Mouse (Mus musculus) MEL (cell line): ENCODE measurements around the gene Tmem145. TPM values are rescaled to one million over a fixed set of nuclear protein-coding genes. Genes with fewer than 3 reads are reported as not detected.

Source experiments
- DNase-seq: peaks from one replicate; pipeline ENCODE4 v3.0.0; 2011; ENCODE audit warnings: low read depth, low spot score
- H3K27ac ChIP-seq: 2 replicates; pipeline ENCODE4 v1.5.1; 2012; ENCODE audit warnings: low read depth, mild to moderate bottlenecking, control low read depth, low read length, moderate library complexity; ENCODE audit not compliant: control insufficient read depth
- H3K27me3 ChIP-seq, 2 experiments: fragments of 150-350 bp in 1 of 2; sonication (generic) in 1 of 2; 2 replicates each; pipeline ENCODE4 v1.6.1; 2012; ENCODE audit warnings: low read length in 2 of 2, mild to moderate bottlenecking in 2 of 2, improper control_type of control experiment in 1 of 2, moderate library complexity in 1 of 2; ENCODE audit not compliant: insufficient read depth in 2 of 2, control insufficient read depth in 1 of 2
- H3K36me3 ChIP-seq, 2 experiments: 2 replicates each; pipeline ENCODE4 v1.6.1; 2012 to 2014; ENCODE audit warnings: low read length in 2 of 2, improper control_type of control experiment in 1 of 2, inconsistent platforms in 1 of 2, mild to moderate bottlenecking in 1 of 2; ENCODE audit not compliant: insufficient read depth in 2 of 2, control insufficient read depth in 1 of 2
- H3K4me1 ChIP-seq, 2 experiments: fragments of 150-350 bp in 1 of 2; sonication (generic) in 1 of 2; 2 replicates each; pipeline ENCODE4 v1.6.1; 2012; ENCODE audit warnings: low read length in 2 of 2, improper control_type of control experiment in 1 of 2, mild to moderate bottlenecking in 1 of 2; ENCODE audit not compliant: insufficient read depth in 2 of 2, control insufficient read depth in 1 of 2
- H3K4me3 ChIP-seq, 2 experiments: fragments of 150-350 bp in 1 of 2; sonication (generic) in 1 of 2; 2 replicates each; pipeline ENCODE4 v1.5.1; 2012; ENCODE audit warnings: low read depth in 2 of 2, low read length in 2 of 2, mild to moderate bottlenecking in 2 of 2, moderate library complexity in 2 of 2, control low read depth in 1 of 2, improper control_type of control experiment in 1 of 2; ENCODE audit not compliant: control insufficient read depth in 1 of 2, insufficient read depth in 1 of 2
- H3K79me2 ChIP-seq: 2 replicates; pipeline ENCODE4 v1.6.1; 2012; ENCODE audit warnings: mild to moderate bottlenecking, low read length, moderate library complexity; ENCODE audit not compliant: control insufficient read depth, poor library complexity, insufficient read depth
- H3K9ac ChIP-seq: 2 replicates; pipeline ENCODE4 v1.6.1; 2012; ENCODE audit warnings: low read depth, mild to moderate bottlenecking, control low read depth, low read length, moderate library complexity; ENCODE audit not compliant: control insufficient read depth, poor library complexity, severe bottlenecking
- H3K9me3 ChIP-seq: fragments of 150-350 bp; sonication (generic); replicated peaks from 2 replicates; pipeline ENCODE4 v1.6.1; 2012; ENCODE audit warnings: mild to moderate bottlenecking, low read length, improper control_type of control experiment, moderate library complexity; ENCODE audit not compliant: insufficient read depth
- BHLHE40 ChIP-seq: IDR thresholded peaks from 2 replicates; pipeline ENCODE4 v1.6.1; 2012; ENCODE audit warnings: low read depth, mild to moderate bottlenecking, inconsistent platforms, low read length, improper control_type of control experiment, borderline replicate concordance
- CHD1 ChIP-seq: IDR thresholded peaks from 2 replicates; pipeline ENCODE4 v1.6.1; 2012; ENCODE audit warnings: low read depth, mild to moderate bottlenecking, inconsistent platforms, low read length, improper control_type of control experiment
- CTCF ChIP-seq, 3 experiments: IDR thresholded peaks in 2 of 3; conservative IDR thresholded peaks in 1 of 3; 2 replicates each; pipeline ENCODE4 v1.5.1; 2011 to 2012; ENCODE audit warnings: low read length in 3 of 3, low read depth in 2 of 3, mild to moderate bottlenecking in 2 of 3, improper control_type of control experiment in 1 of 3, inconsistent platforms in 1 of 3, mixed read lengths in 1 of 3, moderate library complexity in 1 of 3; ENCODE audit not compliant: control insufficient read depth in 1 of 3, insufficient read depth in 1 of 3, poor library complexity in 1 of 3, severe bottlenecking in 1 of 3
- ELF1 ChIP-seq: IDR thresholded peaks from 2 replicates; pipeline ENCODE4 v1.6.1; 2014; ENCODE audit warnings: low read depth, mild to moderate bottlenecking, inconsistent platforms, low read length, improper control_type of control experiment, moderate library complexity
- EP300 ChIP-seq, 2 experiments: IDR thresholded peaks; 2 replicates each; pipeline ENCODE4 v1.6.1; 2011; ENCODE audit warnings: improper control_type of control experiment in 2 of 2, low read length in 2 of 2, low read depth in 1 of 2, mild to moderate bottlenecking in 1 of 2
- ETS1 ChIP-seq: IDR thresholded peaks from 2 replicates; pipeline ENCODE4 v1.6.1; 2012; ENCODE audit warnings: low read depth, mild to moderate bottlenecking, inconsistent platforms, low read length, improper control_type of control experiment, moderate library complexity
- GABPA ChIP-seq: IDR thresholded peaks from 2 replicates; pipeline ENCODE4 v1.6.1; 2012; ENCODE audit warnings: low read depth, mild to moderate bottlenecking, inconsistent platforms, low read length, improper control_type of control experiment, moderate library complexity
- GATA1 ChIP-seq: IDR thresholded peaks from 2 replicates; pipeline ENCODE4 v1.6.1; 2011; ENCODE audit warnings: low read depth, low read length, improper control_type of control experiment
- HCFC1 ChIP-seq: IDR thresholded peaks from 2 replicates; pipeline ENCODE4 v1.6.1; 2012; ENCODE audit warnings: low read depth, mild to moderate bottlenecking, inconsistent platforms, low read length, improper control_type of control experiment, moderate library complexity
- JUND ChIP-seq: IDR thresholded peaks from 2 replicates; pipeline ENCODE4 v1.6.1; 2011; ENCODE audit warnings: low read depth, mild to moderate bottlenecking, improper control_type of control experiment, low read length
- KAT2A ChIP-seq: conservative IDR thresholded peaks from 2 replicates; pipeline ENCODE4 v1.6.1; 2012; ENCODE audit warnings: low read depth, low read length, improper control_type of control experiment, inconsistent platforms
- MAX ChIP-seq: IDR thresholded peaks from 2 replicates; pipeline ENCODE4 v1.6.1; 2011; ENCODE audit warnings: low read length, improper control_type of control experiment
- MAZ ChIP-seq: IDR thresholded peaks from 2 replicates; pipeline ENCODE4 v1.6.1; 2012; ENCODE audit warnings: low read depth, mild to moderate bottlenecking, inconsistent platforms, low read length, improper control_type of control experiment
- MEF2A ChIP-seq: IDR thresholded peaks from 2 replicates; pipeline ENCODE4 v1.6.1; 2014; ENCODE audit warnings: low read depth, mild to moderate bottlenecking, inconsistent platforms, low read length, improper control_type of control experiment; ENCODE audit not compliant: poor library complexity, insufficient replicate concordance, severe bottlenecking; ENCODE audit errors: extremely low read depth
- MXI1 ChIP-seq: IDR thresholded peaks from 2 replicates; pipeline ENCODE4 v1.6.1; 2011; ENCODE audit warnings: mild to moderate bottlenecking, low read depth, low read length, improper control_type of control experiment
- NELFE ChIP-seq: IDR thresholded peaks from 2 replicates; pipeline ENCODE4 v1.6.1; 2011; ENCODE audit warnings: low read depth, low read length, improper control_type of control experiment
- POLR2A ChIP-seq, 2 experiments: IDR thresholded peaks; 2 replicates each; pipeline ENCODE4 v1.6.1; 2011 to 2012; ENCODE audit warnings: low read length in 2 of 2, mild to moderate bottlenecking in 2 of 2, control low read depth in 1 of 2, improper control_type of control experiment in 1 of 2, low read depth in 1 of 2, moderate library complexity in 1 of 2; ENCODE audit not compliant: control insufficient read depth in 1 of 2, insufficient read depth in 1 of 2, poor library complexity in 1 of 2
- POLR2AphosphoS2 ChIP-seq: IDR thresholded peaks from 2 replicates; pipeline ENCODE4 v1.6.1; 2011; ENCODE audit warnings: low read length, improper control_type of control experiment
- RAD21 ChIP-seq: IDR thresholded peaks from 2 replicates; pipeline ENCODE4 v1.6.1; 2011; ENCODE audit warnings: mild to moderate bottlenecking, low read depth, low read length, improper control_type of control experiment
- RCOR1 ChIP-seq: IDR thresholded peaks from 2 replicates; pipeline ENCODE4 v1.6.1; 2012; ENCODE audit warnings: low read depth, mild to moderate bottlenecking, inconsistent platforms, low read length, improper control_type of control experiment
- SIN3A ChIP-seq: IDR thresholded peaks from 2 replicates; pipeline ENCODE4 v1.6.1; 2012; ENCODE audit warnings: low read length, improper control_type of control experiment, inconsistent platforms
- TAL1 ChIP-seq: IDR thresholded peaks from 2 replicates; pipeline ENCODE4 v1.6.1; 2012; ENCODE audit warnings: mild to moderate bottlenecking, inconsistent platforms, low read length, moderate library complexity, mixed read lengths
- TBP ChIP-seq: IDR thresholded peaks from 2 replicates; pipeline ENCODE4 v1.8.0; 2011; ENCODE audit warnings: low read depth, low read length, improper control_type of control experiment
- TCF12 ChIP-seq: IDR thresholded peaks from 2 replicates; pipeline ENCODE4 v1.6.1; 2014; ENCODE audit warnings: low read depth, mild to moderate bottlenecking, inconsistent platforms, low read length, improper control_type of control experiment, moderate library complexity
- UBTF ChIP-seq: IDR thresholded peaks from 2 replicates; pipeline ENCODE4 v1.6.1; 2012; ENCODE audit warnings: low read depth, mild to moderate bottlenecking, inconsistent platforms, low read length, improper control_type of control experiment, moderate library complexity, borderline replicate concordance; ENCODE audit not compliant: insufficient read depth
- USF1 ChIP-seq: IDR thresholded peaks from 2 replicates; pipeline ENCODE4 v1.6.1; 2014; ENCODE audit warnings: low read depth, mild to moderate bottlenecking, inconsistent platforms, low read length, improper control_type of control experiment, moderate library complexity
- ZC3H11A ChIP-seq: IDR thresholded peaks from 2 replicates; pipeline ENCODE4 v1.6.1; 2012; ENCODE audit warnings: low read depth, mild to moderate bottlenecking, inconsistent platforms, low read length, improper control_type of control experiment
- ZNF384 ChIP-seq: IDR thresholded peaks from 2 replicates; pipeline ENCODE4 v1.6.1; 2012; ENCODE audit warnings: low read depth, mild to moderate bottlenecking, inconsistent platforms, low read length, improper control_type of control experiment
- polyA plus RNA-seq, 2 experiments: library from polyadenylated mRNA; stranded (reverse) in 1 of 2; unstranded in 1 of 2; fragments of >175 nt in 1 of 2; fragments of >200 nt in 1 of 2; gene quantifications; 2 replicates each; pipeline versions ENCODE4 v1.2.1 to v1.2.4; 2012; ENCODE audit warnings: low replicate concordance in 2 of 2, low read depth in 1 of 2; ENCODE audit not compliant: insufficient read length in 2 of 2, insufficient read depth in 1 of 2, missing spikeins in 1 of 2
- total RNA-seq: library from RNA; depleted of rRNA; stranded (reverse); fragments of 300-350 nt; gene quantifications from 2 replicates; pipeline ENCODE4 v1.2.3, GENCODE M21; 2012

Tmem145 gene
- total and polyA plus RNA-seq, 3 experiments, result not detected

- TF ChIP-seq MEF2A (no peak), MXI1 (peak; percentile 60; the same call in 1 of the 2 replicates), MAX (peak; percentile 46), BHLHE40 (peak; percentile 47; the same call in 1 of the 2 replicates), TCF12 (peak; percentile 58; the same call in 1 of the 2 replicates), RCOR1 (peak; percentile 64), ZC3H11A (no peak), POLR2AphosphoS2 (no peak; the same call in 1 of the 2 replicates), KAT2A (no peak), SIN3A (peak; percentile 45), EP300 (IDR thresholded peaks at IDR 0.05; ENCODE audit: low read depth in 1 of 2, low read length in 2 of 2) (peak in 1 of 2 experiments; percentile 50; a peak in 3 of 4 replicates), NELFE (no peak), USF1 (no peak), TAL1 (peak; percentile 9; the same call in 1 of the 2 replicates)
- TF ChIP-seq, all 39 proteins: peak for 15
These were observed 8.9 kb upstream of the Tmem145 start (continued) for GRCm38 (mm10) chr7:25296945-25297453.

GRCm38 (mm10) chr7:25297454-25298325 lies 8.2 kb upstream of the Tmem145 start, which contains the start of gene Pafah1b3:
TSS of gene Pafah1b3 (minus strand) at chr7:25297986.
- peaks cover 3 to 16% of the 10 kb centered on the region in 2 experiments for H3K4me1 ChIP-seq
- no peaks in the 10 kb centered on the region for H3K9me3 ChIP-seq
- TF ChIP-seq SIN3A, result peak; percentile 88
- TF ChIP-seq CTCF (IDR thresholded peaks at IDR 0.05 in 2 of 3, conservative IDR thresholded peaks at IDR 0.05 in 1 of 3; ENCODE audit: control insufficient read depth in 1 of 3, insufficient read depth in 1 of 3, low read depth in 2 of 3, low read length in 3 of 3, poor library complexity in 1 of 3, severe bottlenecking in 1 of 3), result peak in 2 of 3 experiments; percentile 6 to 24; a peak in 1 of 6 replicates
- TF ChIP-seq POLR2A (IDR thresholded peaks at IDR 0.05; ENCODE audit: control insufficient read depth in 1 of 2, insufficient read depth in 1 of 2, low read depth in 1 of 2, low read length in 2 of 2, poor library complexity in 1 of 2), result peak; percentile 35 to 62; a peak in 3 of 4 replicates
- peak; percentile 74 for TF ChIP-seq HCFC1
- TF ChIP-seq TBP, result peak; percentile 83
- peak; percentile 67 for TF ChIP-seq MXI1
- TF ChIP-seq MAZ, result peak; percentile 73; the same call in 1 of the 2 replicates
- no peak for TF ChIP-seq JUND
- TF ChIP-seq ETS1, result 0 out of 2 replicates have a peak, but pooled peaks have one; percentile 6
- peak; percentile 59; the same call in 1 of the 2 replicates for TF ChIP-seq ELF1
- TF ChIP-seq RAD21, result peak; percentile 19
- peak; percentile 68 for TF ChIP-seq NELFE
- TF ChIP-seq UBTF, result 0 out of 2 replicates have a peak, but pooled peaks have one; percentile 27
- no peak for TF ChIP-seq MEF2A
- TF ChIP-seq RCOR1, result no peak
- no peak for TF ChIP-seq GATA1
- TF ChIP-seq CHD1, result peak; percentile 99
- TF ChIP-seq GABPA, result no peak
- TF ChIP-seq ZNF384, result no peak
- TF ChIP-seq TCF12, result peak; percentile 22; the same call in 1 of the 2 replicates
- TF ChIP-seq, all 39 proteins: peak for 14
- peaks cover 0 to 10% of the 10 kb centered on the region in 2 experiments; a peak in 2 of 4 replicates for H3K36me3 ChIP-seq
- peak within 1 kb of the TSS; percentile 72 for H3K27ac ChIP-seq
- peak within 1 kb of the TSS; percentile 76 to 82 for H3K4me3 ChIP-seq
- peak; percentile 97 for DNase-seq
- H3K9ac ChIP-seq, result peak within 1 kb of the TSS; percentile 74
- no peaks in the 10 kb centered on the region for H3K27me3 ChIP-seq
- H3K79me2 ChIP-seq, result peaks cover 5% of the 10 kb centered on the region; the same call in 1 of the 2 replicates
